12 mouse cellular contexts compared by ENCODE assay signal in the genomic region with DNA sequence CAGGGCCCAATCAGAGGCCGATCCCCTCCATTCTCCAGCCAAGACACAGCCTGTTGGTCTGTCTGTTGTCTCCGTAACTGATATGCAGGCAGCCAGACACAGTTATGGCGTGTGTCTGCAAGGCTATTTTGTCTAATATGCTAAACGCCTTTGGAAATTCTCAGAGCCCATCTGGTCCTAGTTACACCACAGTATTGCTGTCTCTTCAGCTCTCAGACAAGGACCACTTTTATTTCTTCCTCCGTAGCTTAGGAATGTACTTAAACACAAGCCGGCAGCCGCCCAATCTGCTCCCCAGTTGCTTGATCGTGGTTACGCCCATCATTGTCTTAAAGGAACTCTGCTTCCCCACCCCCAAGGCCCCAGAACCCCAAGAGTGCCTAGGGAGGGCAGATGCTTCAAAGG. TPM values are rescaled to one million over a fixed set of nuclear protein-coding genes. Genes with fewer than 3 reads are reported as not detected.
A peak's percentile ranks its signal among the peaks of the same experiment; 100 is the strongest.
DNase-seq lines count a peak whose midpoint lies in the region; ATAC-seq lines count a peak whose summit lies in the region.
"Had no signal": no experiment of that assay in that cellular context is flagged by ENCODE, and none has a peak within 500 bp of the region (broad histone marks: within the 10 kb centered on the region; RNA-seq: fewer than 3 reads in every experiment).

No protein-coding gene starts in this region.

- no peak overlapping the region for H3K4me3 ChIP-seq in embryonic facial prominence, embryonic 15.5 days (replicated peaks)
- no peak overlapping the region for H3K4me3 ChIP-seq in heart, embryonic 16.5 days (ENCODE audit: low read length)
- H3K4me3 ChIP-seq: erythroblast, embryonic 14.5 days; liver, embryonic 13.5 days had no signal

- no peaks in the 10 kb centered on the region for H3K36me3 ChIP-seq in embryonic facial prominence, embryonic 15.5 days
- H3K36me3 ChIP-seq in heart, embryonic 16.5 days (ENCODE audit: control insufficient read depth, insufficient read depth): no peaks in the 10 kb centered on the region
- H3K36me3 ChIP-seq: liver, embryonic 13.5 days had no signal

- H3K4me2 ChIP-seq in embryonic facial prominence, embryonic 15.5 days (replicated peaks): no peak overlapping the region; the same call in 1 of the 2 replicates
- no peak overlapping the region for H3K4me2 ChIP-seq in heart, embryonic 16.5 days (ENCODE audit: low read depth, low read length)
- H3K4me2 ChIP-seq: liver, embryonic 13.5 days had no signal

- no peak overlapping the region for H3K9ac ChIP-seq in embryonic facial prominence, embryonic 15.5 days
- H3K9ac ChIP-seq in heart, embryonic 16.5 days (ENCODE audit: low read length): no peak overlapping the region
- H3K9ac ChIP-seq: liver, embryonic 13.5 days had no signal

- ATAC-seq in embryonic facial prominence, embryonic 15.5 days (ENCODE audit: insufficient number of reproducible peaks, low FRiP score, low TSS enrichment, low read depth): peak; percentile 54; the same call in 1 of the 2 replicates
- no peak for ATAC-seq in heart, embryonic 16.5 days (replicated peaks; ENCODE audit: extremely low read depth, insufficient read depth, low FRiP score)
- ATAC-seq: intestine, postnatal 0 days had no signal

- DNase-seq in layer of hippocampus, adult 11-12 months (ENCODE audit: low spot score): peak; percentile 27
- no peak for DNase-seq in layer of hippocampus, adult 9-10 months (ENCODE audit: low spot score)
- peak; percentile 69 for DNase-seq in NIH3T3 (ENCODE audit: low read depth)
- no peak for DNase-seq in ovary, postnatal 14 days (ENCODE audit: low spot score)
- no peak for DNase-seq in liver
- no peak for DNase-seq in adrenal gland, postnatal 25 days
- DNase-seq: liver, embryonic 13.5 days had no signal

- no peaks in the 10 kb centered on the region for H3K27me3 ChIP-seq in embryonic facial prominence, embryonic 15.5 days
- H3K27me3 ChIP-seq in heart, embryonic 16.5 days (ENCODE audit: control insufficient read depth, insufficient read depth, low read length): no peaks in the 10 kb centered on the region

- peak overlapping the region; percentile 89 for H3K27ac ChIP-seq in embryonic facial prominence, embryonic 15.5 days (replicated peaks)
- 0 out of 2 replicates have a peak overlapping the region, but pooled peaks have one; percentile 6 for H3K27ac ChIP-seq in heart, embryonic 16.5 days (ENCODE audit: low read length)
- H3K27ac ChIP-seq: liver, embryonic 13.5 days had no signal

- 23% methylated on average over 9 of the region's 9 CpGs for WGBS in embryonic facial prominence, embryonic 15.5 days
- WGBS in heart, embryonic 16.5 days: 63% methylated on average over 9 of the region's 9 CpGs

- no peaks in the 10 kb centered on the region for H3K9me3 ChIP-seq in embryonic facial prominence, embryonic 15.5 days (replicated peaks)
- no peaks in the 10 kb centered on the region for H3K9me3 ChIP-seq in heart, embryonic 16.5 days (replicated peaks; ENCODE audit: control insufficient read depth, low read length)
- H3K9me3 ChIP-seq: liver, embryonic 13.5 days had no signal

- H3K4me1 ChIP-seq in embryonic facial prominence, embryonic 15.5 days: peaks cover 37% of the 10 kb centered on the region
- H3K4me1 ChIP-seq in heart, embryonic 16.5 days (ENCODE audit: control insufficient read depth, insufficient read depth, low read length): peaks cover 12% of the 10 kb centered on the region

RNA-seq across cellular contexts. Expression of gene Hdac11, which starts 24.3 kb away (rescaled TPM):
- 12.2 and 14.1 TPM in 2 replicates for polyA plus RNA-seq in embryonic facial prominence, embryonic 15.5 days (2015; fragmentation: Nextera tagmentation; extraction: Ambion mirVana)
- 10.8 and 12.4 TPM in 2 replicates for polyA plus RNA-seq in heart, embryonic 16.5 days (2015; fragmentation: Nextera tagmentation; extraction: Ambion mirVana)
- total RNA-seq in adrenal gland, postnatal 25 days (2021): 6.6 and 9.9 TPM in 2 replicates

RNA-seq across cellular contexts. Expression of gene Fbln2, which starts 31.5 kb away (rescaled TPM):
- 240 and 260 TPM in 2 replicates for polyA plus RNA-seq in embryonic facial prominence, embryonic 15.5 days (2015; fragmentation: Nextera tagmentation; extraction: Ambion mirVana)
- 158 and 162 TPM in 2 replicates for polyA plus RNA-seq in heart, embryonic 16.5 days (2015; fragmentation: Nextera tagmentation; extraction: Ambion mirVana)
- total RNA-seq in adrenal gland, postnatal 25 days (2021): 10.1 and 11.3 TPM in 2 replicates
- total RNA-seq: monocyte, adult 5-6 weeks had no signal

Comparison
In these comparisons a context has a peak if more than half of its experiments do, and no peak if none do; other contexts are left out.
1. DNase-seq: peak in layer of hippocampus, adult 11-12 months (single experiment) and NIH3T3 (single experiment); none in layer of hippocampus, adult 9-10 months (single experiment), ovary, postnatal 14 days (single experiment), liver (single experiment) and adrenal gland, postnatal 25 days (single experiment).